Mouse (Mus musculus) midbrain, embryonic 10.5 days (tissue): ENCODE results near the gene Pkmyt1. TPM values are rescaled to one million over a fixed set of nuclear protein-coding genes. Genes with fewer than 3 reads are reported as not detected.

Experiments used
- DNase-seq: peaks from one replicate; pipeline ENCODE4 v3.0.0-alpha.2; 2017; ENCODE audit warnings: low spot score
- H3K27ac ChIP-seq: fragments of 300-500 bp; sonication (generic); replicated peaks from 2 replicates; pipeline ENCODE4 v1.5.1; 2016; ENCODE audit warnings: mild to moderate bottlenecking
- H3K27me3 ChIP-seq: fragments of 300-500 bp; sonication (generic); 2 replicates; pipeline ENCODE4 v1.6.1; 2016; ENCODE audit warnings: low read depth, mild to moderate bottlenecking; ENCODE audit not compliant: poor library complexity, severe bottlenecking
- H3K36me3 ChIP-seq: fragments of 300-500 bp; sonication (generic); 2 replicates; pipeline ENCODE4 v1.6.1; 2016; ENCODE audit warnings: mild to moderate bottlenecking, moderate library complexity
- H3K4me1 ChIP-seq: fragments of 300-500 bp; sonication (generic); 2 replicates; pipeline ENCODE4 v1.6.1; 2016
- H3K4me3 ChIP-seq: fragments of 300-500 bp; sonication (generic); 2 replicates; pipeline ENCODE4 v1.5.1; 2016; ENCODE audit warnings: mild to moderate bottlenecking, moderate library complexity
- H3K9me3 ChIP-seq: fragments of 300-500 bp; sonication (generic); replicated peaks from 2 replicates; pipeline ENCODE4 v1.6.1; 2016; ENCODE audit warnings: mild to moderate bottlenecking
- WGBS: fragments of 180-500 bp; shearing (Covaris S2); methylation state at CpG from one replicate; pipeline ENCODE4 v1.1.7; 2016; 5-methylcytosine and 5-hydroxymethylcytosine counted together
- polyA plus RNA-seq: library from polyadenylated mRNA; unstranded; fragments of >200 nt; fragmentation: Nextera tagmentation; extraction: Ambion mirVana; gene quantifications from 2 replicates; pipeline ENCODE4 v1.2.1, GENCODE M21; 2016

Pkmyt1 gene
- polyA plus RNA-seq, 1 experiment from 2014 or later, result 58.5 TPM

DNA sequence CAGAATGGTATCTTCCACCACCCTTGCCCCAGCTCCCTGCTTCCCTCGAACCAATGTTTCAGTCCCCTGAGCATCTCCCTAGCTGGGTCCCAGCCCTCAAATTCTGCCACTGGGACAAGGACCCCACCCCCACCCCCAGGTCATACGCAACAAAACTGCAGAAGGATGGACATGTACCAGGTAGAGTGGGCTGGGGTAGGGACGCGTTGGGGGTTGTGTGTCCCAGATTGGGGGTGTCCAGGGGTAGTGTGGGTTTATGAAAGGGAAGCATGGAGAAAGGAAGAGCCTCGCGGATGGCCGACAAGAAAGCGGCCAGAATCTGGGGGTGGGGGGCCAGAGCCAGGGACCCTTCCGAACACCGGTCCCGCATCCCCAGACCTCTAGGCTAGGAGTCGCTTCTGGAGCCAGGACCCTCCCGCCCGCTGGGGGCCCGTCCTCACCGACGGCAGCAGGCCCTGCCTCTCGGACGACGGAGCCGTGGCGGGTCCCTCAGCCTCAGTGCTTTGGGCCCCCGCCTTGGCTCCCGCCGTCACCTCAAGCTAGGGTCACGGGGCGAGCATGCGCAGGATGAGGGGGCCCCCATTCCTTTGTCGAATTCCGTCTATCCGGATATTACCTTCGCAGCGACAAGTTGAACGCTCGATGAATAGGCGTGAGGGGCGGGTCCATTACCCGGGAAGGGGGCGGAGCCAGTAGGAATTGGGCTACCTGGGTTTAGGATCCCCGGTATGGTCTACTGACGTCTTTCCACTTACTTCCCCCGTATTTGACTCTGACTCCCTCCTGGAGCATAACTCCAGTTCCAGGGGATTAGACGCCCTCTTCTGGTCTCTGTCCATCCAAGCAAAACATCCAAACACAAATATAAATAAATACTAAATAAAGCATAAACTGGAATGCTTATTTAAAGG is 59.7 kb downstream of the Pkmyt1 start, which contains the start of gene Flywch2:
Gene Flywch2 (minus strand): TSS at position 521 of the 911 bp plus-strand sequence.
- H3K4me3 ChIP-seq, result peak within 1 kb of the TSS; percentile 67
- peak; percentile 71 for DNase-seq
- no peaks in the 10 kb centered on the region for H3K27me3 ChIP-seq
- H3K9me3 ChIP-seq, result no peaks in the 10 kb centered on the region
- WGBS, result 2% methylated on average over 43 of the region's 43 CpGs
- H3K36me3 ChIP-seq, result no peaks in the 10 kb centered on the region
- peaks cover 30% of the 10 kb centered on the region for H3K4me1 ChIP-seq
- H3K27ac ChIP-seq, result peak within 1 kb of the TSS; percentile 88

Other genes starting within 250 kb of the Pkmyt1 start
- gene Vmn2r117, start 246.6 kb upstream of the Pkmyt1 start, polyA plus RNA-seq, result not detected in 2 replicates
- 27.5 and 28.7 TPM in 2 replicates for gene Zfp213, start 162.1 kb upstream of the Pkmyt1 start, polyA plus RNA-seq
- 19.8 and 25.7 TPM in 2 replicates for gene Zfp13, start 126.8 kb upstream of the Pkmyt1 start, polyA plus RNA-seq
- 0.12 and 0.19 TPM in 2 replicates for gene Zscan10, start 125.5 kb upstream of the Pkmyt1 start, polyA plus RNA-seq
- gene Mmp25, start 81.1 kb upstream of the Pkmyt1 start, polyA plus RNA-seq, result 0.89 and 1.1 TPM in 2 replicates
- 0.32 TPM in 1 of 2 replicates, not detected in the other for gene Bicdl2, start 65.8 kb upstream of the Pkmyt1 start, polyA plus RNA-seq
- gene Hcfc1r1, start 52.7 kb upstream of the Pkmyt1 start, polyA plus RNA-seq, result 29.5 and 36.4 TPM in 2 replicates
- gene Thoc6, start 52.5 kb upstream of the Pkmyt1 start, polyA plus RNA-seq, result 74.2 and 77.3 TPM in 2 replicates
- 3.2 and 3.8 TPM in 2 replicates for gene Tnfrsf12a, start 48.9 kb upstream of the Pkmyt1 start, polyA plus RNA-seq
- 3.5 and 10.1 TPM in 2 replicates for gene Cldn6, start 47.1 kb upstream of the Pkmyt1 start, polyA plus RNA-seq
- gene Cldn9, start 42.3 kb upstream of the Pkmyt1 start, polyA plus RNA-seq, result 1.5 and 3.1 TPM in 2 replicates
- gene 1520401A03Rik, start 3.6 kb upstream of the Pkmyt1 start, polyA plus RNA-seq, result not detected in 2 replicates
- gene Paqr4, start 14.5 kb downstream of the Pkmyt1 start, polyA plus RNA-seq, result 27.6 and 36.2 TPM in 2 replicates
- 1.7 and 2.3 TPM in 2 replicates for gene Kremen2, start 19.5 kb downstream of the Pkmyt1 start, polyA plus RNA-seq
- gene Flywch1, start 45.3 kb downstream of the Pkmyt1 start, polyA plus RNA-seq, result 187 and 202 TPM in 2 replicates
- gene Flywch2, start 59.7 kb downstream of the Pkmyt1 start, polyA plus RNA-seq, result 19.5 and 23.4 TPM in 2 replicates
- 509 and 515 TPM in 2 replicates for gene Srrm2, start 64.2 kb downstream of the Pkmyt1 start, polyA plus RNA-seq
- 1,078 TPM in 2 replicates for gene Elob, start 102.8 kb downstream of the Pkmyt1 start, polyA plus RNA-seq
- gene Prss33, start 109.7 kb downstream of the Pkmyt1 start, polyA plus RNA-seq, result 0.28 and 0.52 TPM in 2 replicates
- not detected in 2 replicates for gene Prss32, start 117.5 kb downstream of the Pkmyt1 start, polyA plus RNA-seq
- 1.7 and 2.3 TPM in 2 replicates for gene Prss41, start 117.8 kb downstream of the Pkmyt1 start, polyA plus RNA-seq
- gene Prss21, start 141.7 kb downstream of the Pkmyt1 start, polyA plus RNA-seq, result not detected in 2 replicates
- not detected in 2 replicates for gene Dcpp1, start 154.5 kb downstream of the Pkmyt1 start, polyA plus RNA-seq
- not detected in 2 replicates for gene Dcpp2, start 154.5 kb downstream of the Pkmyt1 start, polyA plus RNA-seq
- gene Dcpp3, start 191.1 kb downstream of the Pkmyt1 start, polyA plus RNA-seq, result not detected in 2 replicates
- not detected in 2 replicates for gene Sbp, start 215.3 kb downstream of the Pkmyt1 start, polyA plus RNA-seq
- not detected in 2 replicates for gene Sbpl, start 228.9 kb downstream of the Pkmyt1 start, polyA plus RNA-seq